Mouse (Mus musculus): Measurements from ENCODE around the gene Aco2. TPM values are rescaled to one million over a fixed set of nuclear protein-coding genes. Genes with fewer than 3 reads are reported as not detected.
A peak's percentile ranks its signal among the peaks of the same experiment; 100 is the strongest.

Gene Aco2
- polyA plus RNA-seq, 1 experiment from 2014 or later, result 213 TPM

GRCm38 (mm10) chr15:81835007-81835880 lies 36.9 kb upstream of the Aco2 start:
- Histone ChIP-seq H3K27me3 (replicated peaks) (peaks cover 8% of the 10 kb centered on the region; the same call in 1 of the 2 replicates), H3K4me2 (replicated peaks) (no peak overlapping the region), H3K4me3 (no peak overlapping the region), H3K9me3 (no peaks in the 10 kb centered on the region), H3K4me1 (peaks cover 8% of the 10 kb centered on the region; the same call in 1 of the 2 replicates), H3K9ac (peak overlapping the region; percentile 43; the same call in 1 of the 2 replicates), H3K36me3 (no peaks in the 10 kb centered on the region), H3K27ac (no peak overlapping the region)
- WGBS, result 61% methylated on average over 10 of the region's 10 CpGs
- no peak for ATAC-seq (ENCODE audit: low FRiP score, low read depth)

- Histone ChIP-seq H3K4me3 (peak overlapping the region; percentile 22; the same call in 1 of the 2 replicates), H3K4me2 (replicated peaks) (peak overlapping the region; percentile 56), H3K27me3 (replicated peaks) (peaks cover 8% of the 10 kb centered on the region; the same call in 1 of the 2 replicates), H3K9me3 (no peaks in the 10 kb centered on the region), H3K4me1 (peaks cover 8% of the 10 kb centered on the region; the same call in 1 of the 2 replicates), H3K36me3 (no peaks in the 10 kb centered on the region), H3K27ac (peak overlapping the region; percentile 21; the same call in 1 of the 2 replicates), H3K9ac (peak overlapping the region; percentile 43)
- 3% methylated on average over 33 of the region's 33 CpGs for WGBS
- ATAC-seq (ENCODE audit: low FRiP score, low read depth), result peak; percentile 62
Measured at GRCm38 (mm10) chr15:81836124-81836821, 35.8 kb upstream of the Aco2 start.

- no peak for ATAC-seq (ENCODE audit: low FRiP score, low read depth)
- H3K4me3 ChIP-seq, result no peak overlapping the region
- WGBS, result 61% methylated on average over 7 of the region's 7 CpGs
Measured at GRCm38 (mm10) chr15:81836966-81837920, 34.9 kb upstream of the Aco2 start.

GRCm38 (mm10) chr15:81838554-81839235 lies 33.4 kb upstream of the Aco2 start:
- Histone ChIP-seq H3K4me2 (replicated peaks) (no peak overlapping the region), H3K4me1 (peaks cover 8% of the 10 kb centered on the region; the same call in 1 of the 2 replicates), H3K36me3 (no peaks in the 10 kb centered on the region), H3K9ac (no peak overlapping the region), H3K4me3 (no peak overlapping the region), H3K27me3 (replicated peaks) (peaks cover 8% of the 10 kb centered on the region; the same call in 1 of the 2 replicates), H3K27ac (no peak overlapping the region), H3K9me3 (no peaks in the 10 kb centered on the region)
- WGBS, result 74% methylated on average over 14 of the region's 14 CpGs
- ATAC-seq (ENCODE audit: low FRiP score, low read depth), result no peak

More at GRCm38 (mm10) chr15:81836966-81837920, 34.9 kb upstream of the Aco2 start:
- Histone ChIP-seq H3K27ac (no peak overlapping the region), H3K27me3 (replicated peaks) (peaks cover 8% of the 10 kb centered on the region; the same call in 1 of the 2 replicates), H3K36me3 (no peaks in the 10 kb centered on the region), H3K9me3 (no peaks in the 10 kb centered on the region), H3K4me2 (replicated peaks) (peak overlapping the region; percentile 56; the same call in 1 of the 2 replicates), H3K4me1 (peaks cover 8% of the 10 kb centered on the region; the same call in 1 of the 2 replicates), H3K9ac (no peak overlapping the region)

GRCm38 (mm10) chr15:81839634-81840033 lies 32.5 kb upstream of the Aco2 start:
- Histone ChIP-seq H3K9ac (no peak overlapping the region), H3K27ac (no peak overlapping the region), H3K9me3 (no peaks in the 10 kb centered on the region), H3K36me3 (no peaks in the 10 kb centered on the region), H3K4me2 (replicated peaks) (no peak overlapping the region), H3K4me1 (peaks cover 8% of the 10 kb centered on the region; the same call in 1 of the 2 replicates), H3K27me3 (replicated peaks) (peaks cover 8% of the 10 kb centered on the region; the same call in 1 of the 2 replicates), H3K4me3 (no peak overlapping the region)
- ATAC-seq (ENCODE audit: low FRiP score, low read depth), result no peak
- 73% methylated on average over 5 of the region's 5 CpGs for WGBS

GRCm38 (mm10) chr15:81840306-81840705 lies 31.8 kb upstream of the Aco2 start:
- ATAC-seq (ENCODE audit: low FRiP score, low read depth), result no peak
- H3K9me3 ChIP-seq, result no peaks in the 10 kb centered on the region
- no peak overlapping the region for H3K4me3 ChIP-seq
- H3K36me3 ChIP-seq, result no peaks in the 10 kb centered on the region
- peaks cover 8% of the 10 kb centered on the region; the same call in 1 of the 2 replicates for H3K4me1 ChIP-seq
- no peak overlapping the region for H3K9ac ChIP-seq
- peaks cover 8% of the 10 kb centered on the region; the same call in 1 of the 2 replicates for H3K27me3 ChIP-seq (replicated peaks)
- H3K27ac ChIP-seq, result no peak overlapping the region
- WGBS, result 87% methylated on average over 7 of the region's 7 CpGs
- H3K4me2 ChIP-seq (replicated peaks), result no peak overlapping the region

- WGBS, result 86% methylated on average over 7 of the region's 7 CpGs
- no peak for ATAC-seq (ENCODE audit: low FRiP score, low read depth)
- Histone ChIP-seq H3K9me3 (no peaks in the 10 kb centered on the region), H3K36me3 (peaks cover 9% of the 10 kb centered on the region; the same call in 1 of the 2 replicates), H3K27ac (no peak overlapping the region), H3K9ac (no peak overlapping the region), H3K27me3 (replicated peaks) (no peaks in the 10 kb centered on the region), H3K4me1 (no peaks in the 10 kb centered on the region), H3K4me3 (no peak overlapping the region), H3K4me2 (replicated peaks) (no peak overlapping the region)
Measured at GRCm38 (mm10) chr15:81842275-81842674, 29.8 kb upstream of the Aco2 start.

- Histone ChIP-seq H3K9me3 (no peaks in the 10 kb centered on the region), H3K27me3 (replicated peaks) (no peaks in the 10 kb centered on the region), H3K4me3 (no peak overlapping the region), H3K27ac (no peak overlapping the region), H3K4me1 (no peaks in the 10 kb centered on the region), H3K4me2 (replicated peaks) (no peak overlapping the region), H3K36me3 (peaks cover 28% of the 10 kb centered on the region), H3K9ac (no peak overlapping the region)
- ATAC-seq (ENCODE audit: low FRiP score, low read depth), result no peak
- WGBS, result 77% methylated on average over 5 of the region's 5 CpGs
Measured at GRCm38 (mm10) chr15:81845033-81845625, 27.0 kb upstream of the Aco2 start.

GRCm38 (mm10) chr15:81845724-81846123 lies 26.4 kb upstream of the Aco2 start:
- 0 out of 2 replicates have a peak overlapping the region, but pooled peaks have one; percentile 17 for H3K9ac ChIP-seq
- no peak overlapping the region for H3K27ac ChIP-seq
- H3K27me3 ChIP-seq (replicated peaks), result no peaks in the 10 kb centered on the region
- no peaks in the 10 kb centered on the region for H3K9me3 ChIP-seq
- H3K4me3 ChIP-seq, result no peak overlapping the region
- peaks cover 34% of the 10 kb centered on the region for H3K36me3 ChIP-seq
- H3K4me2 ChIP-seq (replicated peaks), result no peak overlapping the region
- H3K4me1 ChIP-seq, result no peaks in the 10 kb centered on the region
- WGBS, result 48% methylated on average over 4 of the region's 4 CpGs
- no peak for ATAC-seq (ENCODE audit: low FRiP score, low read depth)

GRCm38 (mm10) chr15:81846755-81847154 lies 25.4 kb upstream of the Aco2 start:
- Histone ChIP-seq H3K27me3 (replicated peaks) (no peaks in the 10 kb centered on the region), H3K4me2 (replicated peaks) (no peak overlapping the region), H3K9ac (no peak overlapping the region), H3K36me3 (peaks cover 44% of the 10 kb centered on the region), H3K4me1 (no peaks in the 10 kb centered on the region), H3K4me3 (no peak overlapping the region), H3K27ac (no peak overlapping the region), H3K9me3 (no peaks in the 10 kb centered on the region)
- ATAC-seq (ENCODE audit: low FRiP score, low read depth), result no peak
- 86% methylated on average over 9 of the region's 9 CpGs for WGBS
